Mouse (Mus musculus) C2C12 (cell line): ENCODE measurements around the gene Olfr685. TPM values are rescaled to one million over a fixed set of nuclear protein-coding genes. Genes with fewer than 3 reads are reported as not detected.

Source experiments
- H3K27me3 ChIP-seq: one replicate; pipeline ENCODE4 v1.6.1; 2011; ENCODE audit not compliant: control insufficient read depth, insufficient read depth, insufficient read length
- H3K36me3 ChIP-seq: one replicate; pipeline ENCODE4 v1.6.1; 2011; ENCODE audit not compliant: control insufficient read depth, insufficient read depth
- H3K4me3 ChIP-seq: one replicate; pipeline ENCODE4 v1.5.1; 2011; ENCODE audit warnings: mild to moderate bottlenecking, control low read depth; ENCODE audit not compliant: poor library complexity, insufficient read depth, severe bottlenecking
- H3K79me2 ChIP-seq: one replicate; pipeline ENCODE4 v1.6.1; 2011; ENCODE audit not compliant: control insufficient read depth, insufficient read depth
- H3K79me3 ChIP-seq: one replicate; pipeline ENCODE4 v1.6.1; 2011; ENCODE audit warnings: low read depth, control low read depth
- H3ac ChIP-seq: one replicate; pipeline ENCODE3; 2011; ENCODE audit warnings: low read depth; ENCODE audit not compliant: control insufficient read depth, insufficient read length
- CEBPB ChIP-seq: IDR thresholded peaks from one replicate; pipeline ENCODE4 v1.6.1; 2011; ENCODE audit warnings: low read depth, mild to moderate bottlenecking, control low read depth, moderate library complexity
- CTCF ChIP-seq: IDR thresholded peaks from one replicate; pipeline ENCODE4 v1.5.1; 2011; ENCODE audit not compliant: control insufficient read depth, insufficient read depth, insufficient read length
- FOSL1 ChIP-seq: IDR thresholded peaks from one replicate; pipeline ENCODE4 v1.8.0; 2011; ENCODE audit warnings: mild to moderate bottlenecking, low read length; ENCODE audit not compliant: poor library complexity, insufficient read depth, severe bottlenecking
- MAX ChIP-seq: IDR thresholded peaks from one replicate; pipeline ENCODE4 v1.6.1; 2011; ENCODE audit warnings: mild to moderate bottlenecking, control low read depth
- MYOD1 ChIP-seq: IDR thresholded peaks from one replicate; pipeline ENCODE4 v1.6.1; 2011; ENCODE audit warnings: low read depth; ENCODE audit not compliant: control insufficient read depth, insufficient read length
- MYOG ChIP-seq: IDR thresholded peaks from one replicate; pipeline ENCODE4 v1.6.1; 2011; ENCODE audit not compliant: control insufficient read depth, insufficient read length; ENCODE audit errors: extremely low read depth
- USF1 ChIP-seq: IDR thresholded peaks from one replicate; pipeline ENCODE4 v1.6.1; 2011; ENCODE audit warnings: low read depth, mild to moderate bottlenecking, control low read depth, moderate library complexity
- long read RNA-seq, 2 experiments: library from polyadenylated mRNA; unstranded; transcript quantifications; one replicate each; pipeline ENCODE4 v2.0.0; 2019 to 2020
- polyA plus RNA-seq: library from polyadenylated mRNA; unstranded; fragments of >200 nt; fragmentation: generic; extraction: Trizol; gene quantifications from one replicate; pipeline ENCODE4 v1.2.1, GENCODE M21; 2012; ENCODE audit warnings: missing spikeins

The Olfr685 gene
- polyA plus RNA-seq, result not detected
- long read RNA-seq, experiment 1, result 0 reads
- long read RNA-seq, experiment 2, result 0 reads

GRCm38 (mm10) chr7:105185912-105186311 is at the start of gene Olfr685:
Olfr685 (minus strand) TSS chr7:105186012.
- H3K79me2 ChIP-seq, result no peaks in the 10 kb centered on the region
- no peaks in the 10 kb centered on the region for H3K27me3 ChIP-seq
- H3K36me3 ChIP-seq, result no peaks in the 10 kb centered on the region
- no peak for TF ChIP-seq FOSL1
- TF ChIP-seq USF1, result no peak
- no peak for TF ChIP-seq CTCF
- no peak for TF ChIP-seq MYOD1
- H3K4me3 ChIP-seq, result no peak within 1 kb of the TSS
- H3ac ChIP-seq, result no peak within 1 kb of the TSS
- no peaks in the 10 kb centered on the region for H3K79me3 ChIP-seq

GRCm38 (mm10) chr7:105229386-105229785 is 43.6 kb upstream of the Olfr685 start:
- no peak overlapping the region for H3ac ChIP-seq
- no peaks in the 10 kb centered on the region for H3K27me3 ChIP-seq
- no peaks in the 10 kb centered on the region for H3K36me3 ChIP-seq
- no peaks in the 10 kb centered on the region for H3K79me3 ChIP-seq
- no peaks in the 10 kb centered on the region for H3K79me2 ChIP-seq
- no peak overlapping the region for H3K4me3 ChIP-seq
- TF ChIP-seq MAX, result no peak
- TF ChIP-seq CTCF, result no peak
- no peak for TF ChIP-seq CEBPB
- TF ChIP-seq MYOG, result no peak
- no peak for TF ChIP-seq FOSL1
- no peak for TF ChIP-seq USF1
- no peak for TF ChIP-seq MYOD1

GRCm38 (mm10) chr7:105228138-105228537 is 42.3 kb upstream of the Olfr685 start:
- no peaks in the 10 kb centered on the region for H3K79me2 ChIP-seq
- H3K79me3 ChIP-seq, result no peaks in the 10 kb centered on the region
- no peaks in the 10 kb centered on the region for H3K27me3 ChIP-seq
- H3ac ChIP-seq, result no peak overlapping the region
- H3K36me3 ChIP-seq, result no peaks in the 10 kb centered on the region
- H3K4me3 ChIP-seq, result no peak overlapping the region
- TF ChIP-seq USF1 (no peak), MYOG (no peak), MAX (no peak), FOSL1 (no peak), MYOD1 (no peak), CTCF (no peak), CEBPB (no peak)

- TF ChIP-seq MAX, result no peak
- no peak for TF ChIP-seq FOSL1
- TF ChIP-seq MYOD1, result no peak
- TF ChIP-seq USF1, result no peak
- no peak for TF ChIP-seq MYOG
- no peak for TF ChIP-seq CEBPB
- TF ChIP-seq CTCF, result no peak
- H3K36me3 ChIP-seq, result no peaks in the 10 kb centered on the region
- H3K4me3 ChIP-seq, result no peak overlapping the region
- no peak overlapping the region for H3ac ChIP-seq
- no peaks in the 10 kb centered on the region for H3K79me3 ChIP-seq
- H3K79me2 ChIP-seq, result no peaks in the 10 kb centered on the region
- no peaks in the 10 kb centered on the region for H3K27me3 ChIP-seq
These were observed 40.9 kb upstream of the Olfr685 start for GRCm38 (mm10) chr7:105226703-105227102.

- no peak overlapping the region for H3K4me3 ChIP-seq
- no peaks in the 10 kb centered on the region for H3K27me3 ChIP-seq
- no peaks in the 10 kb centered on the region for H3K79me2 ChIP-seq
- no peak overlapping the region for H3ac ChIP-seq
- H3K79me3 ChIP-seq, result no peaks in the 10 kb centered on the region
- no peak for TF ChIP-seq USF1
- no peak for TF ChIP-seq MYOG
- no peak for TF ChIP-seq CTCF
- no peak for TF ChIP-seq FOSL1
- no peaks in the 10 kb centered on the region for H3K36me3 ChIP-seq
These were observed 40.3 kb upstream of the Olfr685 start for GRCm38 (mm10) chr7:105226072-105226471.

- no peak overlapping the region for H3ac ChIP-seq
- no peak overlapping the region for H3K4me3 ChIP-seq
- TF ChIP-seq MAX (no peak), CTCF (no peak), CEBPB (no peak), MYOD1 (no peak), MYOG (no peak), FOSL1 (no peak), USF1 (no peak)
- H3K36me3 ChIP-seq, result no peaks in the 10 kb centered on the region
- no peaks in the 10 kb centered on the region for H3K79me3 ChIP-seq
- no peaks in the 10 kb centered on the region for H3K27me3 ChIP-seq
- no peaks in the 10 kb centered on the region for H3K79me2 ChIP-seq
These were observed 32.5 kb upstream of the Olfr685 start for GRCm38 (mm10) chr7:105218281-105218680.
